Mouse (Mus musculus): ENCODE measurements around the gene Nudcd3. TPM values are rescaled to one million over a fixed set of nuclear protein-coding genes. Genes with fewer than 3 reads are reported as not detected.

Nudcd3 gene
- polyA plus RNA-seq, 1 experiment = 20.0 TPM

- WGBS = 62% methylated on average over 4 of the region's 4 CpGs
- H3K4me1 ChIP-seq (ENCODE audit: control insufficient read depth, insufficient read depth, insufficient read length) = peaks cover 8% of the 10 kb centered on the region
- no peak for DNase-seq (ENCODE audit: low read depth in 1 of 2, low spot score in 2 of 2)
- TF ChIP-seq POLR2A (IDR thresholded peaks at IDR 0.05; ENCODE audit: low read depth, low read length) = no peak
- no peak for TF ChIP-seq CTCF (IDR thresholded peaks at IDR 0.05; ENCODE audit: extremely low read depth, insufficient read depth, insufficient read length, insufficient replicate concordance)
- H3K27ac ChIP-seq (ENCODE audit: insufficient read depth, low read length) = no peak overlapping the region
- no peaks in the 10 kb centered on the region for H3K36me3 ChIP-seq (ENCODE audit: control insufficient read depth, insufficient read depth, low read length)
- H3K4me3 ChIP-seq (ENCODE audit: extremely low read depth, insufficient read depth, insufficient read length) = no peak overlapping the region
- H3K27me3 ChIP-seq (ENCODE audit: control insufficient read depth, insufficient read depth, low read length) = no peaks in the 10 kb centered on the region
These were observed 1.8 kb downstream of the Nudcd3 start for GRCm38 (mm10) chr11:6198449-6198848.

- no peak overlapping the region for H3K27ac ChIP-seq (ENCODE audit: insufficient read depth, low read length)
- no peak overlapping the region for H3K4me3 ChIP-seq (ENCODE audit: extremely low read depth, insufficient read depth, insufficient read length)
- DNase-seq (ENCODE audit: low read depth in 1 of 2, low spot score in 2 of 2) = no peak
- H3K27me3 ChIP-seq (ENCODE audit: control insufficient read depth, insufficient read depth, low read length) = no peaks in the 10 kb centered on the region
- WGBS = 54% methylated on average over 8 of the region's 8 CpGs
- H3K4me1 ChIP-seq (ENCODE audit: control insufficient read depth, insufficient read depth, insufficient read length) = peaks cover 8% of the 10 kb centered on the region
- H3K36me3 ChIP-seq (ENCODE audit: control insufficient read depth, insufficient read depth, low read length) = peaks cover 6% of the 10 kb centered on the region
- TF ChIP-seq POLR2A (IDR thresholded peaks at IDR 0.05; ENCODE audit: low read depth, low read length) (no peak), CTCF (IDR thresholded peaks at IDR 0.05; ENCODE audit: extremely low read depth, insufficient read depth, insufficient read length, insufficient replicate concordance) (no peak)
These were observed 3.4 kb downstream of the Nudcd3 start for GRCm38 (mm10) chr11:6196780-6197179.

DNA sequence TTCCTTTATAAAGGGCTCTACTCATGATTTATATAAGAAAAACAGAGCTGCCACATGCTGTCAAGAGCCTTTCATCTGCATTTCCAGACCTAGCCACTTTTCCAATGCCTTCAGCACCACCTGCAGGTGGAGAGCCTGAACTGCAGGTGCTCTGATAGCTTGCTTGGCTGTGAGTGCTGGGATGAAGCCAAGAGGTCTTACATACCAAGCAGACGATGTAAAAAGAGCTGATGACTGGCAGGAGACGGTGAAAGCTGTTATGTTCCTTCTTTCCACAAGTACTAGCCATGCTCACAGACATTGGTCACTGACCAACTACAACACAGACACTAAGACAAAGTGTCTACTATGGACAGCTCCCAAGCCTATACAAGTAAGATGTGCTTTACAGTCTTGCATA lies 12.3 kb downstream of the Nudcd3 start:
- WGBS = 8% methylated on average over 2 of the region's 2 CpGs
- peak; percentile 64 to 75 for DNase-seq (ENCODE audit: low read depth in 1 of 2, low spot score in 2 of 2)
- Histone ChIP-seq H3K4me3 (ENCODE audit: extremely low read depth, insufficient read depth, insufficient read length) (no peak overlapping the region), H3K27me3 (ENCODE audit: control insufficient read depth, insufficient read depth, low read length) (no peaks in the 10 kb centered on the region), H3K27ac (ENCODE audit: insufficient read depth, low read length) (no peak overlapping the region), H3K36me3 (ENCODE audit: control insufficient read depth, insufficient read depth, low read length) (peaks cover 7% of the 10 kb centered on the region; the same call in 1 of the 2 replicates), H3K4me1 (ENCODE audit: control insufficient read depth, insufficient read depth, insufficient read length) (peaks cover 7% of the 10 kb centered on the region; the same call in 1 of the 2 replicates)
- no peak for TF ChIP-seq POLR2A (IDR thresholded peaks at IDR 0.05; ENCODE audit: low read depth, low read length)
- TF ChIP-seq CTCF (IDR thresholded peaks at IDR 0.05; ENCODE audit: extremely low read depth, insufficient read depth, insufficient read length, insufficient replicate concordance) = peak; percentile 93; the same call in 1 of the 2 replicates

DNA sequence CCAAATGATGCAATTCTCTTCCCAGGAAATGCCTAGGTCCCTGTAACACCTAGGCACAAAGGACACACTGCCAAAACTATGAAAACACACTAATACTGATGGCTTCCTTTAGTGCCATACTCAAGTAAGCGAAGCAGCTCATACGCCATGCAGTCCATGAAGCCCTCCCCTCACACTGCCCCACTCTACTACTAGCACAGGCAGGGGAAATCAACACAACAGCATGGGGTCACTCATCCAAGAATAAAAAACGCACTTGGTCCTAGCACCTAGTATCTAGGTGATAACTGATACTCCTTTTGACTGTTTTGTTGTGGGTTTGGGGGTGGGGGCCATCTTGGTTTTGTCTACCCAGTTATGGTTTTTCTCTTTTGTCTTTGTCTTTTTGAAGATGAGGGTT lies 12.8 kb downstream of the Nudcd3 start:
- Histone ChIP-seq H3K4me1 (ENCODE audit: control insufficient read depth, insufficient read depth, insufficient read length) (peaks cover 8% of the 10 kb centered on the region; the same call in 1 of the 2 replicates), H3K27me3 (ENCODE audit: control insufficient read depth, insufficient read depth, low read length) (no peaks in the 10 kb centered on the region), H3K36me3 (ENCODE audit: control insufficient read depth, insufficient read depth, low read length) (peaks cover 7% of the 10 kb centered on the region; the same call in 1 of the 2 replicates), H3K4me3 (ENCODE audit: extremely low read depth, insufficient read depth, insufficient read length) (no peak overlapping the region), H3K27ac (ENCODE audit: insufficient read depth, low read length) (no peak overlapping the region)
- no peak for TF ChIP-seq CTCF (IDR thresholded peaks at IDR 0.05; ENCODE audit: extremely low read depth, insufficient read depth, insufficient read length, insufficient replicate concordance)
- WGBS = 73% methylated on average over 3 of the region's 3 CpGs
- DNase-seq (ENCODE audit: low read depth in 1 of 2, low spot score in 2 of 2) = no peak

- WGBS = 18% methylated on average over 11 of the region's 11 CpGs
- Histone ChIP-seq H3K36me3 (ENCODE audit: control insufficient read depth, insufficient read depth, low read length) (no peaks in the 10 kb centered on the region), H3K27ac (ENCODE audit: insufficient read depth, low read length) (peak overlapping the region; percentile 69)
These were observed 15.8 kb downstream of the Nudcd3 start for GRCm38 (mm10) chr11:6184202-6184935.

GRCm38 (mm10) chr11:6183246-6183645 lies 17.0 kb downstream of the Nudcd3 start:
- no peaks in the 10 kb centered on the region for H3K27me3 ChIP-seq (ENCODE audit: control insufficient read depth, insufficient read depth, low read length)
- 46% methylated on average over 2 of the region's 2 CpGs for WGBS
- no peak overlapping the region for H3K4me3 ChIP-seq (ENCODE audit: extremely low read depth, insufficient read depth, insufficient read length)
- no peaks in the 10 kb centered on the region for H3K36me3 ChIP-seq (ENCODE audit: control insufficient read depth, insufficient read depth, low read length)
- DNase-seq (ENCODE audit: low read depth in 1 of 2, low spot score in 2 of 2) = no peak
- no peak for TF ChIP-seq CTCF (IDR thresholded peaks at IDR 0.05; ENCODE audit: extremely low read depth, insufficient read depth, insufficient read length, insufficient replicate concordance)
- H3K4me1 ChIP-seq (ENCODE audit: control insufficient read depth, insufficient read depth, insufficient read length) = peaks cover 21% of the 10 kb centered on the region
- H3K27ac ChIP-seq (ENCODE audit: insufficient read depth, low read length) = no peak overlapping the region

More at GRCm38 (mm10) chr11:6184202-6184935, 15.8 kb downstream of the Nudcd3 start:
- TF ChIP-seq CTCF (IDR thresholded peaks at IDR 0.05; ENCODE audit: extremely low read depth, insufficient read depth, insufficient read length, insufficient replicate concordance) (no peak), POLR2A (IDR thresholded peaks at IDR 0.05; ENCODE audit: low read depth, low read length) (no peak)
- Histone ChIP-seq H3K27me3 (ENCODE audit: control insufficient read depth, insufficient read depth, low read length) (no peaks in the 10 kb centered on the region), H3K4me3 (ENCODE audit: extremely low read depth, insufficient read depth, insufficient read length) (no peak overlapping the region), H3K4me1 (ENCODE audit: control insufficient read depth, insufficient read depth, insufficient read length) (peaks cover 11% of the 10 kb centered on the region)
- DNase-seq (ENCODE audit: low read depth in 1 of 2, low spot score in 2 of 2) = no peak

DNA sequence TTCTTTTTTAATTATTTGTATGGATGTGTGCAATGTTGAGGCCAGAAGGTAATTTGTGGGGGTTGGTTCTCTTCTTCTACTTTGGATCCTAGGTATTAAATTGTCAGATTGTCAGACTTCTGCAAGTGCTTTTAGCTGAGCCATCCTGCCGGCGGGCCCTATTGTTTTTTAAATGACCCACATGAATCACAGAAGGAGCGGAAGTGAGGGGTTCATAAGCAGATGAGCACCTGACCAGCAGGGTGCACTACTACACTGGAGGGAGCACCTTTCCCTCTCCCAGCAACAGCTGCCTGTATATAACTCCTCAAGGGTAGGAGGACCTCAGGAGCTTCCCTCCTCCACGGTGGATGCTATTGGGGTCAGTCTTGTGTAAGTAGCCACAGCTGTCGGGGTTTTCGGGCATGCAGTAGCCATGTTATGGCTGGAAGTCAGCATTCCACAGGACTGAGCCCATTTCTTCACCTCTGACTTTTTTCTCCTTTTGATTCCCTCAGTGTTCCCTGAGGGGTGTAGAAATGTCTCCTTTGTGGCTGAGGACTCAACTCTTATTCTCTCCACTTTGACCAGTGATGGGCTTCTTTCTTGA lies 19.3 kb downstream of the Nudcd3 start:
- TF ChIP-seq POLR2A (IDR thresholded peaks at IDR 0.05; ENCODE audit: low read depth, low read length) (no peak), CTCF (IDR thresholded peaks at IDR 0.05; ENCODE audit: extremely low read depth, insufficient read depth, insufficient read length, insufficient replicate concordance) (peak; percentile 17; the same call in 1 of the 2 replicates)
- Histone ChIP-seq H3K4me3 (ENCODE audit: extremely low read depth, insufficient read depth, insufficient read length) (no peak overlapping the region), H3K4me1 (ENCODE audit: control insufficient read depth, insufficient read depth, insufficient read length) (peaks cover 24% of the 10 kb centered on the region), H3K27ac (ENCODE audit: insufficient read depth, low read length) (no peak overlapping the region), H3K27me3 (ENCODE audit: control insufficient read depth, insufficient read depth, low read length) (no peaks in the 10 kb centered on the region), H3K36me3 (ENCODE audit: control insufficient read depth, insufficient read depth, low read length) (no peaks in the 10 kb centered on the region)
- 59% methylated on average over 6 of the region's 6 CpGs for WGBS
- no peak for DNase-seq (ENCODE audit: low read depth in 1 of 2, low spot score in 2 of 2)
